Mouse (Mus musculus): ENCODE results near the gene Snrnp200. TPM values are rescaled to one million over a fixed set of nuclear protein-coding genes. Genes with fewer than 3 reads are reported as not detected.

The Snrnp200 gene
- 100 to 1,000 TPM; 166 to 186 TPM for total RNA-seq (2023)

DNA sequence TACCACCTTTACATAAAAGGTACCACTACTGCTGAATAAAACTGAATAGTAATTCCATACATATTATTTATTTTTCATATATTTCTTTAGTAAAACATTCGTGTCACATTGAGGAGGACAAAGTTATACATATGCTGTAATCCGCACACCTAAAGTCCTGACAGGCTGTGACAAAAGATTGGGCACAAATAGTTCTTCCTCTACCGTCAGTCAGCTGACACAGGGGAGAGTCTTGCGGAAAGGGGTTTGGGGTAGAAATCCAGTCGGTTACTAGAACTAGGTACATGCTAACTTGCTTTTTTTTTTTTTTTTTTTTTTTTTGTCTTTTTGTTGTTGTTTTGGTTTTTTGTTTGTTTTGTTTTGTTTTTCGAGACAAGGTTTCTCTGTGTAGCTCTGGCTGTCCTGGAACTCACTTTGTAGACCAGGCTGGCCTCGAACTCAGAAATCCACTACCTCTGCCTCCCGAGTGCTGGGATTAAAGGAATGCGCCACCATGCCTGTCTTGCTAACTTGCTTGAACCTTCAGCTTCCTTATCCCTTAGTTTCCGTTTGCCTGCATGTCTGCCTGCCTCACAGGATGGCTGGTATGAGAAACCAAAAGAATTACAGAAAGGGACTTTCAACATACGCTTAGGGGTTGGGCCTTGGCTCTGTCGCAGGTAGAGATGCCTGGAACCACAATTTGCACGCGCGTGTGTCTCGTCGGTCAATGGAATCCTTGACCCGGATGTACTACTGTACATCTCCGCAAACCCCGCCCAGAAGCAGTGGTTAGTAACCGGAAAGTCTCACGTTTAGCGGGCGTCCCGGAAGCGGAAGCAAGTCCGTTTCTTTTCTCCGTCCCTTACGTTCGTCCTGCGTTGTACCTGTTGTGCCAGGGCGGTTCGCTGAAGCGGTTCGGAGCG is at the start of gene Snrnp200, which contains the start of gene 1810024B03Rik:
Snrnp200 (plus strand) TSS at position 840 of the 905 bp plus-strand sequence.
1810024B03Rik (minus strand) TSS at position 734 of the 905 bp plus-strand sequence.

DNA sequence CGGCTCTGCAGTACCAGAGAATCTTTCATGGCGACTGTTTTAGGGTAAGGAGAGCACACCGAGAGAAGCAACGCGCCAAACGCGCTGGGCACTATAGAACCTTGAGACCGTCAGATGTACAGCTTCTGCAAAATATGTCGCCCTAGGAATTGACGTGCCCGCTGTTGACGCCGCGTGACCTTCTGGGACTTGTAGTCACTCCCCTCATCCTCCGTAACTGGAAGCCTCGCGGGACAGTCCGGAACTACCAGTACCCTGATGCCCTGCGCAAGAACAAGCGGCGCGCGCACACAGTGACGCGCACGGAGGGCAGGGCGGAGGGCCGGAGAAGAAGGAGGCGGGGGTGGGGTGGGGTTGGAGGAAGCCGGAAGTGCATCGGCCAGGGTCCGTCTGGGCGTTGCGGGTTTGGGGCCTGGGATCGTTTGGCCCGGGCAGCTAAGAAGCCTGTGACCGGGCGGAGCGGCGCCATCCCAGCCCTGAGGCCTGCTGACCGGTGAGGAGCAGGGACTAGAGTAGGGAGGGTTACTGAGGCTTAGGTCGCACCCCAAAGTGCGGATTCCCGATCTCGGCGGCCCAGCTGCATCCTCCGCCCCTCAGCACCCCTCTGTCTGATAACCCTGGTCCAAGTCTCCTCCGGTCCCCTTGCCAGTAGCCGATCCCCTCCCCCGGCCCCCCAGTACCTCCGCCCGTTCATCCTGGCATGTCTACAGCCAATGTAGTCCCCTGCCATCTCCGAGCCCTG is 39.6 kb downstream of the Snrnp200 start, which contains the start of the genes Ciao1 and Tmem127:
Ciao1 (minus strand) TSS at position 225 of the 742 bp plus-strand sequence.
Tmem127 (plus strand) TSS at position 317 of the 742 bp plus-strand sequence.

DNA sequence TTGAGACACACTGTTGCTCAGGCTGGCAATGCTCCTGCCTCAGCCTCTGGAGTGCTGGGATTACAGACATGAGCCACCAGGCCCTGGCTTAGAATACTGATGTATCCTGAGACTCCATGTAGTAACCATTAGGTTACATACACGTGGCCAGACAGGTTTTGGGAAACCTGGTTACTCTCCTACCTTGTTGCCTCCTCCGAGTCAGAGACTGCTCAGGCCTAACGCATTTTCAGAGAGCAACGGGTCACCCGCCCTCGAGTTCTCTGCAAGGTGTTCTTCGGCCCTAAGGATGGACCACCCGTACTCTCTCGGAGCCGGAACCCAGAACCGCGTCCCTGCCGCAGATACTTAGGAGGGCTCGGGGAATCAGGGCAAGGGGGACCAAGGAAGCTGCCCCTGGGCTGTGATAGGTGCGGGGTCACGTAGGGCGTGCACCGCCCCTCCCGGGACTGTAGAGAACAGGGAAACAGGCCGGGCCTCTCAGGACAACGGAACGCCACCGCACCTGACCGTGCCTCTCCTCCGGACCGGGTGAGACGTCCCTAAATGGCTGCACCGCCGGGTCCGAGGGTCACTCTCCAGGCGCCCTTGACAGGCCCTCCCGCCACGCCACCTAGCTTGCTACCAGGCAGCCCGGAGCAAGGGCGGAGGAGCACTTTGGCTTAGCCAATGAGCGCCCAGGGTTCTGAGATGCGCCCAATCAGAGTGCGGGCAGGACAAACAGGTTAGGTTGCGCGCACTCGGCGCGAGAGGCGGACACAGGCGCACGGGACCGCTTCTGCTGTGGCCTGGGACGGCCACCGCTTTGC is 61.5 kb downstream of the Snrnp200 start, which contains the start of gene Stard7:
Stard7 (plus strand) TSS at position 728 of the 809 bp plus-strand sequence.

Other genes with a start within 250 kb of the Snrnp200 start
- gene Ap4e1, start 199.7 kb upstream of the Snrnp200 start, total RNA-seq (2023) = 10 to 100 TPM; 26.5 to 28.4 TPM
- gene Blvra, start 137.7 kb upstream of the Snrnp200 start, total RNA-seq (2023) = 10 to 100 TPM; 15.3 to 20.0 TPM
- 1 to 10 TPM; 7.6 to 8.0 TPM for gene Ncaph, start 74.4 kb upstream of the Snrnp200 start, total RNA-seq (2023)
- 10 to 100 TPM; 18.9 to 24.8 TPM for gene Itpripl1, start 64.9 kb upstream of the Snrnp200 start, total RNA-seq (2023)
- gene 1810024B03Rik, start 106 bp upstream of the Snrnp200 start, total RNA-seq (2023) = 1 to 10 TPM; 3.3 TPM
- gene Ciao1, start 39.4 kb downstream of the Snrnp200 start, total RNA-seq (2023) = 10 to 100 TPM; 39.9 to 43.2 TPM
- 10 to 100 TPM; 54.5 to 58.7 TPM for gene Tmem127, start 39.5 kb downstream of the Snrnp200 start, total RNA-seq (2023)
- 10 to 100 TPM; 66.4 to 69.3 TPM for gene Stard7, start 61.8 kb downstream of the Snrnp200 start, total RNA-seq (2023)
- 100 to 1,000 TPM; 260 to 275 TPM for gene Dusp2, start 127.8 kb downstream of the Snrnp200 start, total RNA-seq (2023)
- not detected for gene Astl, start 130.3 kb downstream of the Snrnp200 start, total RNA-seq (2023)
- not detected for gene Adra2b, start 154.8 kb downstream of the Snrnp200 start, total RNA-seq (2023)
- gene Gpat2, start 216.8 kb downstream of the Snrnp200 start, total RNA-seq (2023) = under 1 TPM; 0.36 to 0.55 TPM
- gene Fahd2a, start 236.2 kb downstream of the Snrnp200 start, total RNA-seq (2023) = 10 to 100 TPM; 17.2 to 18.3 TPM